Mouse (Mus musculus) heart, postnatal 14 days (tissue): ENCODE data around the gene Acap3. TPM values are rescaled to one million over a fixed set of nuclear protein-coding genes. Genes with fewer than 3 reads are reported as not detected.

ENCODE experiments used
- DNase-seq, 2 experiments: peaks; one replicate each; pipeline ENCODE4 v3.0.0; 2021 to 2022
- intact Hi-C: fragments of 180-260 bp; cut with DNase I; formaldehyde crosslinking; loops from one replicate; pipeline ENCODE4 v1.15.1; 2025
- long read RNA-seq, 2 experiments: library from polyadenylated mRNA; stranded (forward); transcript quantifications; one replicate each; pipeline ENCODE4 v2.0.0; 2021
- total RNA-seq, 2 experiments: library from RNA; stranded (reverse); gene quantifications; 2 replicates each; pipeline ENCODE4 v1.2.3; 2021

Gene Acap3
- total RNA-seq = 10 to 100 TPM; 19.6 to 21.6 TPM
- long read RNA-seq, experiment 1, partial matches to known transcripts = 4 of 41 reads
- long read RNA-seq, experiment 1, other reads (novel, unspliced or antisense) = 36 of 41 reads
- long read RNA-seq, experiment 2, partial matches to known transcripts = 0 of 18 reads
- long read RNA-seq, experiment 2, other reads (novel, unspliced or antisense) = 18 of 18 reads

DNA sequence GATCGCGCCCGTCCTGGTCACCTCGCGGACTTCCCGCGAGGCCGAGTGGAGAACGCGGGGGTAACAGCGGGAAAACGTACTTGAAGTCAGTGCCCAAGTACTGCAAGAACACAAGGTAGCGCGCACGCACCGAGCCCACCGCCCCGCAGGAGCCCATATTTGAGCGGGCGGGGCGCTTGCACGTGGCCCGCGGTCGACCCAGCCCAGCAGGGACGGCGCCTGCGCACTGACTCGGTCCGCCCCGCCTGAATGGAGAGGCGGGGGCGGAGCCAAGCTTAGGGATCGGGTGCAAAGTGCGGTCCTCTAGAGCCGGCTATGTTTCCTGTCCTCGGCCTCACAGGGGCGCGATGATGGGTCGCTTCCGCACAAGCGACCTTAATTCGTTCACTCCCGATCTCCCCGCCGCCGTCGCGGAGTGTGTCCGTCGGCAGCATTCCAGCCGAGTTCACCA lies at the start of gene Acap3, which contains the start of gene Pusl1:
Acap3 (plus strand) TSS at position 272 of the 451 bp plus-strand sequence.
Pusl1 (minus strand) TSS at position 231 of the 451 bp plus-strand sequence.
- intact Hi-C loops = loop anchor here (2.0 kb wide), 1 partner anchor 23 kb away; the partner anchor contains the start of genes Cptp and Ints11
- peak; percentile 99 for DNase-seq

DNA sequence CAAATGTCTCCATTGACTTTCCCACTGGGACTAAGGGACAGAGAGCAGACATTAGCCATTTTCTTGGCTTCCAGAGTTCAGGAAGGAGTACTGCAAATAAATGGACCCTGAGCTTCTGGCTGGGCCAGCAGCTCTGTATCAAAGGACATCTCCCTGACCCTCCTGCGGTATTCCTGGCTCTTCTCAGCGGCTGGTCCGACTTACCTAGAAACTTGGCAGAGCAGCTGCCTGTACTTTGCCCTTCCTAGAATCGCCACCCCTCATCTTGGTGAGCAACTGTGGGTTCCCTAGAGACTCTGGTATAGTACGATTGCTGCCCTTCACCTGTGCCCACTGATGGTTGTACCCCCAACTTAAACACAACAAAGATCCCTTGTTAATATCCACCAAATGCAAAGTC lies 48.4 kb upstream of the Acap3 start:
- no peak for DNase-seq
- intact Hi-C loops = no loop called here

DNA sequence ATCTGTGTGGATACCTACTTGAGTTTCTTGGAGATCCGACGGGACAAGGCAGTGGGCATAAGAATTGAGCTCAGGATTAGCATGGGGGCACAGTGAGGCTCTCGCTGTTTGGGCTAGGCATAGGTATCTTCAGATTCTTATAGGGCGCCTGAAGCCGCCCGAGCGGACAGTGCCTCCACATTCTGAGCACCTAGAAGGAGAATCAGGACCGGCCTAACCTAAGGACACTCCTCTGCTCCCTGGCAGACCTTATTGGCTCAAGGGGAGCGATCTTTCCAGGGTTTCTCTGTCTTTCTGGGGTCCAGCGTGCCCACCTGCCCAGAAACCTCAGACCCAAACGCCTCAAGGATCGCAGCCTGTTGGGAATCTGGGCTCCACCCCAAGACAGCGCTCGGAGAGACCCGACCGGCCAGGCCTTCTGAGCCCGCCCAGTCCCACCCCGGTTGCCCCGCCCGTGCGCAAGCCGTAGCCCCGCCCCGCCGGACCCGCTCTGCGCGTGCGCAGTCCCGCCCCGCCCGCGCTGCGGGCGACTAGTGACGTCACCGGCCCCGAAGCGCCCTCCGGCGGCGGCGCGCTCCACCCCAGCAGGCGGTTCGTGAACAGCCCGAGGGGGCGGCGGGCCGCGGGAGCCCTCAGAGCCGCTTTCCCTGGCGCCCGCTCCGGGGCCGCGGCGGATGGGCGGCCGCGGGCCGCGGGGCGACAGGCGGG lies 44.6 kb upstream of the Acap3 start, which contains the start of gene Dvl1:
Dvl1 (plus strand) TSS at position 532 of the 708 bp plus-strand sequence.
- intact Hi-C loops = loop anchor here (1.0 kb wide), 1 partner anchor 15 kb away; no protein-coding TSS in a partner anchor
- DNase-seq = peak; percentile 98 to 99

DNA sequence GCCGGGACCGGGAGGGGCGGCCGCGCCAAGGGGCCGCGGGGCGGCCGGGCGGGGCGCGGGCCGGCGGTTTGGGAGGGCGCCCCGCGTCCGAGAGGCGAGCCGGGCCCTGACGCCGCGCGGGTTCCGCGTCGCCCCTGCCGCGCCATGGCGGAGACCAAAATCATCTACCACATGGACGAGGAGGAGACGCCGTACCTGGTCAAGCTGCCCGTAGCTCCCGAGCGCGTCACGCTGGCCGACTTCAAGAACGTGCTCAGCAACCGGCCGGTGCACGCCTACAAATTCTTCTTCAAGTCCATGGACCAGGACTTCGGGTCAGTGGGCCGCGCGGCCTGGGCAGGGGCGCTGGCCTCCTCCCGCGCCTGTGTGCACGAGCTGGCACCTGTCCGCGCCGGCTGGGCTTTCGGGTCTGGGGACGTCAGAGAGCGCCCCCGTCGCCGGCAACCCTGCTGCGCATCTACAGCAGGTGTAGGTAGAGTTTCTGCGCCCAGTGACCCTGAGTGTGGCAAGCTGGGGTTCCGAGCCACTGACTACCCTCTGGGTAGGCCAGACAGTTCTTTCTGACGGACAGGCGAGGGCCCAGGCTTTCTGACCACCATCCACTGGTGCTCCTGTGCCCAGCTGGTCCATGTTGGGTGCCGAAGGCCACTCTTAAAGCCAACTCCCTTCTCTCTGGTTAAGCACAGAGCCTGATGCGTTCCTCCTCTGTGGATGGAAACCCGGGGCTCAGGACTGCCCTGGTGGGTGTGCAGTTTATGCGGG lies 43.9 kb upstream of the Acap3 start:
- intact Hi-C loops = loop anchor here (1.0 kb wide), 1 partner anchor 15 kb away; no protein-coding TSS in a partner anchor
- peak in 1 of 2 experiments; percentile 40 for DNase-seq

DNA sequence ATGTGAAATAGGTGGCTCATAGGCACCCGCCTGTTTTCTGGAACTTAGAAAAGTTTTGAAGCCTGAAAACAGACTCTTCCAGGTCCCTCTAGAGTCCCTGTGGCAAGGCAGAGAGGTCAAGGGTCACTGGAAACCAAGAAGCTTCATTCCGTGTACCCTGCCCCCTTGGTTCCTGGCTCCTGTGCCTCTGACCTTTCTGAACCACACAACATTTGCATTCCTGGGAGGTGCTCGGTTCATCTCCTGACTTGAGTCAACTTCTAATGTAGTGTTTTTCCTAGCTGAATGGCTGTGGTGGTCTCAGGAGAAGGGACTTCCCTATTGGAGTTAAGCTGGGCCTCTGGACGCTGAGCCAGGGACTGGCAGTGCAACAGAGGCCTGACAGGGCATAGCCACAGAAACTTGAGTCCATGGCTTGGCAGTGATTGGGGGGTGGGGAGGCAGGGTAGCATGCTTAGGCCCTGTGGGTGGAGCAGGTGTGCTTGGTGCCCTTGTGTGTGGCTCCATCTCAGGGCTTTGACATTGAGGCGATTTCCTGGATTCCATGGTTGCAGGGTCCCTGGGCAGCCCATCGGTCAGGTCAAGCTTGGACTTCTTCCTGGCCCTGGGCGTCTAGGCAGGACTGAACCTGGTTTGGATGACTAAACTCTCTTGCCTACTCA lies 43.1 kb upstream of the Acap3 start:
- DNase-seq = no peak
- intact Hi-C loops = no loop called here

DNA sequence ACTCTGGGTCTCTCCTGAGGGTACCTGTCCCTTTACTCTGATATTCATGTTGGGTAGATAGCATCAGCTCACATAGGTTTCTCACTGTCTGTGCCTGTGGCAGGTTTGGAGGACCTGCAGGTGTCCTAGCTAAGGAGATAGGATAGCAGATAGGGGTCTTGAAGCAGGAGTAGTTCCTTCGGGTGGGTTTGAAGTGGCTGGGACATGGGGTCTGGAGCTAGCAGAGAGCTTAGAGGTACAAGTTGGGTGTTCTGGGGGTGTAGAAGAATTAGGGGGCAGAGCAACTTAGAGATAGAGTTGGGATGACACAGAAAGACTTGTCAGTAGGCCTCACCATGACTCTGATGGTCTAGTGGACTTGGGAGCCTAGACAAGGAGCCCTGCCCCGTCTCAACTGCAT lies 42.2 kb upstream of the Acap3 start:
- intact Hi-C loops = no loop called here
- DNase-seq = no peak

DNA sequence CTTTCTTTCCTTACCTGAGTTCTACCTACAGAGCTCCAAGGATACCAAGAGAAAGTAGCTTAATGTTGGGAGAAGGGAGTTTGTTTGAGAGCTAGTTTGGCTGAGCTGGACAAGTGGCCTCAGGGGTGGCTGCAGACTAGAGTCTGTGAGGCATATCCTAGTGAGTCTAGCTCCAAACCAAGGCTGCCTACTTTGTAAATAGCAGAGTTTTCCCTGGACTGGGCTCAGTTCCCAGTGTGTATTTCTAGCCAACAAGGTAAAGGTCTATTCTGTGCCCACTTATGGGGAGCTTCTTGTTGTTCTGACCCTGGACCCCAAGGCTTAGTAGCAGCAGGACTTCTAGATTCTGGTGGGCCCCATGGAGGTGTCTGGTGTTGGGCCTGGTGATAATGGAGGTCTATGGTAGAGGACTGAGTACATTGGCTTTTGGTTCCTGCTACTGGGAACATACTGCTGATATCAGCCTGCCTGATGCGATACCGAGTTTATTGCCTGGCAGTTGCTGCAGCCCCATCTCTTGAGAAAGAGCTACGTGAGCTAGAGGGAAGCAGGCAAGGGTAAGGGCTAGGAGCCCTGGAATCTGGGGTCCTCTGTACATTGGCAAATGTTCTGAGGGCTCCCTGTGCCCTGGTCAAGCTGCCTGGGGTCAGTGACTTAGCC lies 41.7 kb upstream of the Acap3 start:
- DNase-seq = no peak
- intact Hi-C loops = no loop called here

DNA sequence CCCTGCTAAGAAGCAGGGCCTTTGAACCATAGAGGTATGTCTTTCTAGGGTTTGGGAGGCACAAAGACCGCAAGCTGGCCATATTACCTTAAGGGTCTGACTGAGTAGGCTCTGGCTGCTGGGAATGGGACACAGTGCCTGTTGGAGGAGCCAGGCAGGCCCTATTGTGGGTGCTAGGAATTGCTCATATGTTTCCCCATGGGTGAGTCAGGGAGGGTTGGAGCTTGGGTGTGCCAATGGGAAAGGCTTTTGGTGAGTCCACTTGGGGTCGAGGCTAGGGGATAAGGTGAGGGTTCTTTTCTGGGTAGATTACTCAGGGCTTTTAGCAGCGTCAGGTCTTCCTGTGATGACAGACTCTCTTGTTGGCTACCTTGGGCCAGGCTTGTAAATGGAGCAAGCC lies 40.3 kb upstream of the Acap3 start:
- no peak for DNase-seq
- intact Hi-C loops = no loop called here

DNA sequence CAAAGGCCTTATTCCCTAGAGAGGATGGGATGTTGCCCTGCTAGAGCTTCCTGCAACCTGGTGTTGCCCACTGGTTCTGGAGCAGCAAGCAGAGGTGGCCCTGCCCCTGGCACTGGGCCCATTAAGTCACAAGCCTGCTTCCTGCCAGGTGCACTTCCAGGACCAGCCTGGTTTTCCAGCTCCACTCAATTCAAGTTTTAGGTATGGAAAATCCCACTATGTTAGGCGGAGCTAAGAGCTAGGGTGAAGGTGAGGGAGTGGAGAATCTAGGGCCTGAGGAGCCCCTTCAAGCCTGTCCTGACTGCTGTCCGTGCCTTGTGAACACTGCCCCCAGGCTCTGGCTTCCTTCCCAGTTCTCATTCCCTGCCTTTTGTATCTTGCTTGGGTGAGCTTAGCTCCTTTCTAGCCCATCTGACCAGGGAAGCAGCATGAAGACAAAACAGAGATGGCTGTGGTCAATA lies 39.6 kb upstream of the Acap3 start:
- peak in 1 of 2 experiments; percentile 31 for DNase-seq
- intact Hi-C loops = loop anchor here (2.0 kb wide), 1 partner anchor 15 kb away; no protein-coding TSS in a partner anchor

DNA sequence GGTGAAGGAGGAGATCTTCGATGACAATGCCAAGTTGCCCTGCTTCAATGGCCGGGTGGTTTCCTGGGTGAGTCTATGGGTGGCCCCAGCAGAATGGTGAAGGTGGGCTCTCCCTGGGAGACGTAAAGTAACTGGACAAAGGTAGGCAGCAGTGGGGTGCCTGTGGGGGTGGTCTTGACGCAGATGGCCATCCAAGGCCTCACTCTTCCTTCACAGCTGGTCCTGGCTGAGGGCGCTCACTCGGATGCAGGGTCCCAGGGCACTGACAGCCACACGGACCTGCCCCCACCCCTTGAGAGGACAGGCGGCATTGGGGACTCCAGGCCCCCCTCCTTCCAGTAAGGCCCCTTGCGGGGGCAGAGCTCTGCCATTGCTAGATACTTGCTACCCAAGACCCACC lies 38.2 kb upstream of the Acap3 start:
- no peak for DNase-seq
- intact Hi-C loops = loop anchor here (2.0 kb wide), 1 partner anchor 13 kb away; no protein-coding TSS in a partner anchor

DNA sequence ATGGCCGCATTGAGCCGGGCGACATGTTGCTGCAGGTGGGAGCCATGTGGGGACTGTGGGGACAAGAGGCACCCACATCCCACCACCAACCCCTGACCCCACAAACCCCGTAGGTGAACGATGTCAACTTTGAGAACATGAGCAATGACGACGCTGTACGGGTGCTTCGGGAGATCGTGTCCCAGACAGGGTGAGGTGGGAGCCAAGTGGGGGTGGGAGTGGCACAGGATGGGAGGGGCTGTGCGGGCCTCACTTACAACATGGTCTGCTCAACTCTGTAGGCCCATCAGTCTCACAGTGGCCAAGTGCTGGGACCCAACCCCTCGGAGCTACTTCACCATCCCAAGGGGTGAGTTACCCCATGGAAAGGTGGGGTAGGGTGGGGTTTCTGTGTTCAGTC lies 36.6 kb upstream of the Acap3 start:
- intact Hi-C loops = no loop called here

DNA sequence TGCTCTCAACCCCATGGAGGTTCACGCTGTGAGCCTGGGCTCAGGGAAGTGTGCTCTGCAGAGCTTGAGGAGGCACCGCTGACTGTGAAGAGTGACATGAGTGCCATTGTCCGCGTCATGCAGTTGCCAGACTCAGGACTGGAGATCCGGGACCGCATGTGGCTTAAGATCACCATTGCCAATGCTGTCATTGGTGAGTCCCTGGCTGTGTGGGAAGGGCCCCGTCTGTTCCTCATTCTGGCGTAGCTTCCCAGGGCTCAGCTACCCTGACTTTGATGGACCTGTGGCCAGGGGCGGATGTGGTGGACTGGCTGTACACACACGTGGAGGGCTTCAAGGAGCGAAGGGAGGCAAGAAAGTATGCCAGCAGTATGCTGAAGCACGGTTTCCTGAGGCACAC lies 35.6 kb upstream of the Acap3 start:
- DNase-seq = no peak
- intact Hi-C loops = no loop called here

More for the DNA sequence above, 36.6 kb upstream of the Acap3 start:
- DNase-seq = no peak

DNA sequence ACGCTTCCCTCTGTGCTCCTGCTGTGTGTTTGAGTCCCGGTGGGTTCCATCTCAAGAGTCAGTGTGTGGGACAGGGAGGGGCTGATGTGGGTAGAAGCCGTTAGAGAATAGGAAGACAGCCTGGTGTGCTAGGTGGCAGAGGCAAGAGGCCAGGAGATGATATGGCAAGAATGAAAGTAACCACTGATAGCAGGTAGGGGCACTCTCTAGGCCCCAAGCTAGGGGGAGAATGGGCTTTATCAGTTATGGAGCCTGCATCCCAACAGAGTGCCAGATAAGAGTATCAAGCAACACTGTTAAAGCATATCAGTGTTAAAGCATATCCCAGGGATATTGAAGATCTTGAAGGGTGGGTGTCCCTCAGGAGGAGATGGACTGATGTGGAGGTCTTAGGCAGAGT lies 34.7 kb upstream of the Acap3 start:
- intact Hi-C loops = no loop called here
- DNase-seq = no peak

DNA sequence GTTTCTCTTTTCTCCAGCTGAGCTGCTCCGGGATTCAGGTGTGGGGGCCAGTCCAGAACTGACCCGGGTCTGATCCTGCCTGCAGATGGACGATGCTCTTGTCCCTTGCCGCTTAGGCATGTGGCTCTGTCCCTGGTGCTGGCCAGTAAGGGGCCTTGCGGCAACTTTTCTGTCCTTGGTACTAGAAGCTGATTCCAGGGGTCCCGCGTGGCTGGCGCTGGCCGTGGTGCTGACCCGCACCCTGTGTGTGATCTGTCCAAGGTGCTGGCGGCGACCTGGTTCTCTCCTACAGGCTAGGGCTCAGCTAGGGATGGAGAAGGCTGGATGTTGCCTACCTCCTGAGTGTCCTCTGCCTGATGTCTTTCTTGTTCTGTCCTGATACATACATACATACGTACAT lies 32.3 kb upstream of the Acap3 start:
- intact Hi-C loops = no loop called here
- DNase-seq = peak; percentile 61 to 67

DNA sequence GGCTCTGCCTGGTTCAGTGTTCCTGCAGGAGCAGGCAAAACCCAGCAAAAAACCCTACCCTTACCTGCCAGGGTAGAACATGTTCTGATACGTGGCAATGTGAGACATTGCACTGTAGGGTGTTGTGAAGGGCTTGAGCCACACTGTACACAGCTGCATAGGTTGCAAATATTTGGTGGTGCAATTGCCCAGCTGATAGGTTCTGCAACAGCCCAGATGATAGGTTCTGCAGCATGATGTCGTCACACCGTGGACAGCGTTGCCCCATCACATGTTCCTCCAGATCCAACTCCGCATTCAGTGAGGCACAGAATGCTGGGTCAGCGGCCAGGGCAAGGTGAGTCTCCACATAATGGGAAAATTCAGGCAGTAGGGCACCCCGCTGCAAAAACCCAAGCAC lies 29.8 kb upstream of the Acap3 start:
- DNase-seq = no peak
- intact Hi-C loops = no loop called here

DNA sequence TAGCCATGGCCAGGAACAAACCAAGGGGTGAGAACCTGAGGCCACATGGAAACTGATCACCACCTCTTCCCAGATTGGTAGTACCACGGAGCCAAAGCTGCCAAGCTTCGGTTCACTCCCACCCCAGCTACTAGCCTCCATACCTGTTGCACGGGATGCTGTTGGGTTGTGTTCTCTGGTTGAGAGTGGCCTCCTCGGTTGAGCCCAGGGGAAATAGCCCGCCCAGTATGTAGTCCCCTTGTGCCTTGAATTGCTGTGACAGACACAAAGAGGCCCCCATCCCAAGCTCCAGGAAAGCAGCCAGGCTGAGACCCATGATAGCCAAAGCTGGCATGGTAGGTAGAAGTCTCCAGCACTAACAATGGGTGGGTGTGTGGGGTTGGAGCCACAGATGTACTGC lies 28.6 kb upstream of the Acap3 start, which contains the start of gene Tas1r3:
Tas1r3 (minus strand) TSS at position 362 of the 400 bp plus-strand sequence.
- no peak for DNase-seq
- intact Hi-C loops = no loop called here

DNA sequence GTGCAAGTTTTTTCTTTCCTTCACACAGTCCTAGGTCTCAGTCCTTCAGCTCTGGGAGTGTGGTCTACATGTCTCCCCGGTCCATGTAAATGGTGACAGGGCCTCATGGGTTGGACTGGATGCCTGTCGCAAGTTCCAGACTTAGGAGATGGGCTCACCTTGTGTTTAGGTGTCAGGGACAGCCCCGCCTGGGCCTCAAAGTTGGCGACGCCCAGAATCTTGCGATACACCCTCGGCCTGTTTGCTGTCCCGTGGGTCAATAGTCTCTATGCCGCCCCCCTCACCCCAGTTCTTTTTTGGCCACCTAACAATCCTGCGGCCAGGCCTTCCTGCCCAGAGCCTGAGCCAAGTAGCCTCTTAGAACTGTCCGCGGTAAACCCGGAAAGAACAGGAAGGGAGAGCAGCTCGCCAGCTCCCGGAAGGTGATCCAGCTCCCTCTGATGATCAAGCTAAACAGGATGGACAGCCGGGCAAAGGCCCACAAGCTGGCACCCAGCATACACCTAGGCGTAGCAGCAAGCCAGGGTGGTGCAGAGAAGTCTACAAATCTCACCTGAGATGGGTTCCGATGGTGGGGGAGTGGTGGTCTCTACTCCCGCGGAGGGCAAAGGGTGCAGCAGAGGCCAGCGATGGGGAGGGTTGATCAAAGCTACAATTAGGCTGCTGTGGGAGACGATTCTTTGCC lies 22.9 kb upstream of the Acap3 start:
- DNase-seq = peak in 1 of 2 experiments; percentile 36
- intact Hi-C loops = loop anchor here (2.0 kb wide), 1 partner anchor 24 kb away; no protein-coding TSS in a partner anchor

DNA sequence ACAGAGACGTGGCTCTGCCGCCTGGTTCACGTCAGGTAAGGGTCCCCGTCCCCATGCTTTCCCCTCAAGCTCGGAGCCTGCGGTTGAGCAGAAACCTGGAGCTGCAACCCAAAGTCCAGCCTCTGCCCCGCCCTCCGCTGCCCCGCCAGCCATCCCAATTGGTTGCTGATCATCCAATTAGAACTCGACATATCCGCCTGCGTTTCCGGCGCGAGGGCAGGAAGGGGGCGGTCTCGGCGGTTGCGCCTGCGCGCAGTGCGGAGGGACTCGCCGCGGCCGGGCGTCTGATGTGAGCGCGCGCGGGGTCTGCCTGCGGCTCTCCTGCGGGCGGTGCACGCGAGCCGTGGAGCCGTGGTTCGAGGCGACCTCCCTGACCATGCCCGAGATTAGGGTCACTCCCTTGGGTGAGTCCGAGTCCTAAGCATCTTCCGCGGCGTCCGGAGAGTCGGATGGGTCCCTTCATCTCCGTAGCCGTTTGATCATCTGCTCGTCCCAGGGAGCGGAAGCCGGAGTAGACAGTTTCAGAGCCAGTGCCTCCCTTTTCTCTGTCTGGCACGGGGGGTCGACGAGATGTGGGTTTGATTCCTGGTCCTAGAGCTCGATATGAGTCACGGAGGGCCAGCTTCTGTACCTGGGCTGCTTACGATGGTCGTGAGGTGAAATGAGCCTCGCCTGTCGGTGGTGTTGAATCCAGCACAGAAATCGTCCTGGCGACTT lies 22.1 kb upstream of the Acap3 start, which contains the start of the genes Cptp and Ints11:
Cptp (minus strand) TSS at position 124 of the 717 bp plus-strand sequence.
Ints11 (plus strand) TSS at position 230 of the 717 bp plus-strand sequence.
- intact Hi-C loops = loop anchor here (2.0 kb wide), 2 partner anchors 23 to 73 kb away; partner anchors contain the start of gene Ube2j2
- peak; percentile 98 for DNase-seq
